Comparison of ENCODE assay signal across 9 mouse cellular contexts in genomic region chr2:19682997-19683396, GRCm38 (mm10). TPM values are rescaled to one million over a fixed set of nuclear protein-coding genes. Genes with fewer than 3 reads are reported as not detected.
DNase-seq lines count a peak whose midpoint lies in the region; ATAC-seq and TF ChIP-seq lines count a peak whose summit lies in the region.
"Had no signal": no experiment of that assay in that cellular context is flagged by ENCODE, and none has a peak within 500 bp of the region (broad histone marks: within the 10 kb centered on the region; RNA-seq: fewer than 3 reads in every experiment).

No protein-coding gene starts in this region.

- H3K4me3 ChIP-seq in heart, adult 2 months = no peak overlapping the region
- H3K4me3 ChIP-seq in CH12.LX (replicated peaks in 1 of 3; ENCODE audit: low read depth in 2 of 3, low read length in 2 of 3, poor library complexity in 1 of 3) = no peak overlapping the region
- H3K4me3 ChIP-seq in embryonic fibroblast, embryonic 13.5 days (ENCODE audit: insufficient read depth, low read length) = no peak overlapping the region
- H3K4me3 ChIP-seq in forebrain, embryonic 13.5 days = no peak overlapping the region
- H3K4me3 ChIP-seq in hindbrain, embryonic 10.5 days = no peak overlapping the region
- H3K4me3 ChIP-seq: neural tube, embryonic 12.5 days had no signal

- H3K36me3 ChIP-seq in heart, adult 2 months (ENCODE audit: control insufficient read depth, insufficient read depth, low read length) = no peaks in the 10 kb centered on the region
- H3K36me3 ChIP-seq in CH12.LX (replicated peaks in 1 of 2; ENCODE audit: control insufficient read depth in 1 of 2, insufficient read depth in 1 of 2, low read length in 1 of 2) = no peaks in the 10 kb centered on the region
- no peaks in the 10 kb centered on the region for H3K36me3 ChIP-seq in forebrain, embryonic 13.5 days (ENCODE audit: poor library complexity, severe bottlenecking)
- no peaks in the 10 kb centered on the region for H3K36me3 ChIP-seq in hindbrain, embryonic 10.5 days
- H3K36me3 ChIP-seq: neural tube, embryonic 12.5 days had no signal

- no peak for TF ChIP-seq EP300 in heart, adult 2 months (IDR thresholded peaks at IDR 0.05; ENCODE audit: insufficient read depth, low read depth, low read length)
- no peak for TF ChIP-seq EP300 in CH12.LX (IDR thresholded peaks at IDR 0.05; ENCODE audit: low read length)

- intact Hi-C loops in heart, adult 2 months (cut with DNase I) = no loop called here
- intact Hi-C loops in heart, postnatal 10 days (cut with DNase I) = loop anchor here (2.0 kb wide), 1 partner anchor 16 kb away; no protein-coding TSS in a partner anchor

- no peaks in the 10 kb centered on the region for H3K27me3 ChIP-seq in heart, adult 2 months (ENCODE audit: control insufficient read depth, insufficient read depth, low read length)
- H3K27me3 ChIP-seq in CH12.LX (replicated peaks) = no peaks in the 10 kb centered on the region
- H3K27me3 ChIP-seq in forebrain, embryonic 13.5 days = no peaks in the 10 kb centered on the region
- H3K27me3 ChIP-seq in hindbrain, embryonic 10.5 days (ENCODE audit: insufficient read depth, poor library complexity, severe bottlenecking) = no peaks in the 10 kb centered on the region
- H3K27me3 ChIP-seq: neural tube, embryonic 12.5 days had no signal

- no peak overlapping the region for H3K27ac ChIP-seq in heart, adult 2 months
- H3K27ac ChIP-seq in CH12.LX (ENCODE audit: insufficient read depth, low read depth) = no peak overlapping the region
- peak overlapping the region; percentile 61 for H3K27ac ChIP-seq in embryonic fibroblast, embryonic 13.5 days (ENCODE audit: insufficient read depth, low read length)
- H3K27ac ChIP-seq in forebrain, embryonic 13.5 days = no peak overlapping the region
- no peak overlapping the region for H3K27ac ChIP-seq in hindbrain, embryonic 10.5 days
- H3K27ac ChIP-seq: neural tube, embryonic 12.5 days had no signal

- H3K4me1 ChIP-seq in heart, adult 2 months (ENCODE audit: control insufficient read depth, insufficient read depth, low read length) = no peaks in the 10 kb centered on the region
- peaks cover 0 to 7% of the 10 kb centered on the region in 2 experiments; a peak in 1 of 4 replicates for H3K4me1 ChIP-seq in CH12.LX (ENCODE audit: control insufficient read depth in 1 of 2, insufficient read depth in 2 of 2)
- H3K4me1 ChIP-seq in embryonic fibroblast, embryonic 13.5 days (ENCODE audit: control insufficient read depth, insufficient read depth, low read length) = peaks cover 6% of the 10 kb centered on the region; the same call in 1 of the 2 replicates
- H3K4me1 ChIP-seq in forebrain, embryonic 13.5 days = peaks cover 6% of the 10 kb centered on the region; the same call in 1 of the 2 replicates
- H3K4me1 ChIP-seq in hindbrain, embryonic 10.5 days (replicated peaks) = no peaks in the 10 kb centered on the region
- H3K4me1 ChIP-seq: neural tube, embryonic 12.5 days had no signal

- in situ Hi-C loops in CH12.LX (cut with MboI; ENCODE audit: low pct_ligation_motif_present, low pct_unique_long_range_greater_than_20kb, low sequenced_read_pairs) = no loop called here

- WGBS in heart, adult 2 months = 48% methylated on average over 3 of the region's 3 CpGs
- WGBS in forebrain, embryonic 13.5 days = 52% methylated on average over 3 of the region's 3 CpGs
- WGBS in hindbrain, embryonic 10.5 days = 44% methylated on average over 3 of the region's 3 CpGs

- no peak for DNase-seq in heart, adult 2 months
- no peak for DNase-seq in heart, postnatal 10 days
- peak; percentile 45 for DNase-seq in CH12.LX (ENCODE audit: extremely low read depth)
- DNase-seq in natural killer cell, adult 2 months (ENCODE audit: low spot score in 2 of 2) = peak; percentile 21 to 60
- DNase-seq in hindbrain, embryonic 10.5 days (ENCODE audit: low spot score) = no peak
- no peak for DNase-seq in ovary, postnatal 36 days (ENCODE audit: low spot score)

- no peak for TF ChIP-seq POLR2A in heart, adult 2 months (IDR thresholded peaks at IDR 0.05; ENCODE audit: insufficient read depth, low read depth, low read length)
- no peak for TF ChIP-seq POLR2A in CH12.LX (IDR thresholded peaks at IDR 0.05; ENCODE audit: low read depth, low read length)
- no peak for TF ChIP-seq POLR2A in embryonic fibroblast, embryonic 13.5 days (IDR thresholded peaks at IDR 0.05; ENCODE audit: low read depth, low read length)

- H3K9me3 ChIP-seq in CH12.LX (replicated peaks; ENCODE audit: low read length) = no peaks in the 10 kb centered on the region
- no peaks in the 10 kb centered on the region for H3K9me3 ChIP-seq in forebrain, embryonic 13.5 days (replicated peaks)
- no peaks in the 10 kb centered on the region for H3K9me3 ChIP-seq in hindbrain, embryonic 10.5 days
- H3K9me3 ChIP-seq: neural tube, embryonic 12.5 days had no signal

- dilution Hi-C loops in CH12.LX (cut with MboI; ENCODE audit: extremely low pct_ligation_motif_present, extremely low pct_unique_long_range_greater_than_20kb, low sequenced_read_pairs) = no loop called here

- no peaks in the 10 kb centered on the region for H3K79me2 ChIP-seq in heart, adult 2 months (replicated peaks; ENCODE audit: control insufficient read depth, insufficient read depth, low read length)
- H3K79me2 ChIP-seq in CH12.LX (replicated peaks; ENCODE audit: control insufficient read depth, extremely low read depth, insufficient read depth, poor library complexity, severe bottlenecking) = no peaks in the 10 kb centered on the region

- ATAC-seq in forebrain, embryonic 13.5 days = no peak

- no peak overlapping the region for H3K4me2 ChIP-seq in CH12.LX (ENCODE audit: insufficient read depth, low read depth, poor library complexity, severe bottlenecking)
- H3K4me2 ChIP-seq in forebrain, embryonic 13.5 days = no peak overlapping the region
- H3K4me2 ChIP-seq: neural tube, embryonic 12.5 days had no signal

- peak; percentile 42 for TF ChIP-seq RAD21 in CH12.LX (IDR thresholded peaks at IDR 0.05; ENCODE audit: low read depth, low read length)

- no peak overlapping the region for H3K9ac ChIP-seq in heart, adult 2 months (ENCODE audit: low read depth, low read length)
- no peak overlapping the region for H3K9ac ChIP-seq in CH12.LX (ENCODE audit: insufficient read depth, low read depth)
- H3K9ac ChIP-seq in forebrain, embryonic 13.5 days = no peak overlapping the region
- H3K9ac ChIP-seq: neural tube, embryonic 12.5 days had no signal

- peak; percentile 72 for TF ChIP-seq CTCF in heart, adult 2 months (IDR thresholded peaks at IDR 0.05)
- TF ChIP-seq CTCF in CH12.LX (conservative IDR thresholded peaks at IDR 0.05 in 1 of 2, IDR thresholded peaks at IDR 0.05 in 1 of 2; ENCODE audit: low read depth in 2 of 2, low read length in 2 of 2) = peak; percentile 72 to 87
- TF ChIP-seq CTCF in embryonic fibroblast, embryonic 13.5 days (IDR thresholded peaks at IDR 0.05; ENCODE audit: borderline replicate concordance, insufficient read depth, low read length) = peak; percentile 31; the same call in 1 of the 2 replicates

TF ChIP-seq in CH12.LX, 34 proteins besides CTCF, POLR2A, EP300 and RAD21:
- TF ChIP-seq SMC3 (IDR thresholded peaks at IDR 0.05; ENCODE audit: low read depth, low read length) = peak; percentile 47
- TF ChIP-seq ZNF384 (IDR thresholded peaks at IDR 0.05; ENCODE audit: low read depth, low read length) = no peak
TF ChIP-seq in CH12.LX: peak in this region for 1.

RNA-seq across cellular contexts. Expression of gene Otud1, which starts 25.4 kb away (rescaled TPM):
- total RNA-seq in heart, adult 2 months (2021) = 10 to 100 TPM; 22.6 to 27.6 TPM
- 5.0 and 5.7 TPM in 2 replicates for polyA plus RNA-seq in heart, adult 2 months (2012; rRNA removed)
- total RNA-seq in heart, postnatal 10 days (2021) = 10 to 100 TPM; 18.9 to 20.1 TPM
- total RNA-seq in CH12.LX (2012; rRNA removed) = 0.13 and 0.29 TPM in 2 replicates
- 1.3 and 1.4 TPM in 2 replicates for total RNA-seq in CH12.LX (2014; rRNA removed)
- 1.5 and 1.6 TPM in 2 replicates for polyA plus RNA-seq in CH12.LX (2012; ENCODE audit: insufficient read length, low read depth)
- 3.0 and 3.3 TPM in 2 replicates for polyA plus RNA-seq in embryonic fibroblast, embryonic 13.5 days (2011; ENCODE audit: insufficient read length, low read depth, missing spikeins)
- 0.98 and 1.00 TPM in 2 replicates for polyA plus RNA-seq in forebrain, embryonic 13.5 days (2015; fragmentation: Nextera tagmentation; extraction: Ambion mirVana)
- 0.36 and 0.90 TPM in 2 replicates for polyA plus RNA-seq in hindbrain, embryonic 10.5 days (2016; fragmentation: Nextera tagmentation; extraction: Ambion mirVana)

Comparison
In these comparisons a context has a peak if more than half of its experiments do, and no peak if none do; other contexts are left out.
1. DNase-seq: peak in CH12.LX (single experiment) and natural killer cell, adult 2 months (2 of 2); none in heart, adult 2 months (0 of 2), heart, postnatal 10 days (0 of 2), hindbrain, embryonic 10.5 days (single experiment) and ovary, postnatal 36 days (single experiment).
2. Peak in every context shown above with its lines, with median percentiles within 50 percentile points of each other: CTCF ChIP-seq.